Mouse (Mus musculus): ENCODE data around the gene Inpp5a.
"Not testable (repeated sequence)": the region's sequence is repeated elsewhere in the genome, so short reads cannot be mapped to it uniquely, and the experiment has no call there.

Inpp5a gene

GRCm38 (mm10) chr7:139399977-139400685 is 11.2 kb downstream of the Inpp5a start:
- peak; percentile 54 for DNase-seq (ENCODE audit: low read depth, low spot score)

GRCm38 (mm10) chr7:139400926-139401325 is 12.0 kb downstream of the Inpp5a start:
- peak; percentile 24 for DNase-seq (ENCODE audit: low read depth, low spot score)

- no peak for DNase-seq (ENCODE audit: low read depth, low spot score)
Observed at GRCm38 (mm10) chr7:139401791-139402190, 12.9 kb downstream of the Inpp5a start.

- DNase-seq (ENCODE audit: low read depth, low spot score): no peak
Observed at GRCm38 (mm10) chr7:139402721-139403120, 13.8 kb downstream of the Inpp5a start.

- no peak for DNase-seq (ENCODE audit: low read depth, low spot score)
Observed at GRCm38 (mm10) chr7:139406581-139406980, 17.7 kb downstream of the Inpp5a start.

- DNase-seq (ENCODE audit: low read depth, low spot score): no peak
Observed at GRCm38 (mm10) chr7:139407966-139408365, 19.1 kb downstream of the Inpp5a start.

- no peak for DNase-seq (ENCODE audit: low read depth, low spot score)
Observed at GRCm38 (mm10) chr7:139409903-139410302, 21.0 kb downstream of the Inpp5a start.

GRCm38 (mm10) chr7:139412223-139412950 is 23.5 kb downstream of the Inpp5a start:
- peak; percentile 46 for DNase-seq (ENCODE audit: low read depth, low spot score)

GRCm38 (mm10) chr7:139413400-139413799 is 24.5 kb downstream of the Inpp5a start:
- DNase-seq (ENCODE audit: low read depth, low spot score): no peak

- DNase-seq (ENCODE audit: low read depth, low spot score): no peak
Observed at GRCm38 (mm10) chr7:139415616-139416225, 26.8 kb downstream of the Inpp5a start.

- DNase-seq (ENCODE audit: low read depth, low spot score): no peak
Observed at GRCm38 (mm10) chr7:139418371-139418770, 29.5 kb downstream of the Inpp5a start.

- DNase-seq (ENCODE audit: low read depth, low spot score): no peak
Observed at GRCm38 (mm10) chr7:139422827-139423226, 33.9 kb downstream of the Inpp5a start.

GRCm38 (mm10) chr7:139434095-139434830 is 45.4 kb downstream of the Inpp5a start:
- no peak for DNase-seq (ENCODE audit: low read depth, low spot score)

- DNase-seq (ENCODE audit: low read depth, low spot score): not testable (repeated sequence)
Observed at GRCm38 (mm10) chr7:139434931-139435330, 46.0 kb downstream of the Inpp5a start.

- no peak for DNase-seq (ENCODE audit: low read depth, low spot score)
Observed at GRCm38 (mm10) chr7:139435749-139436148, 46.8 kb downstream of the Inpp5a start.

GRCm38 (mm10) chr7:139436951-139437350 is 48.0 kb downstream of the Inpp5a start:
- no peak for DNase-seq (ENCODE audit: low read depth, low spot score)

- DNase-seq (ENCODE audit: low read depth, low spot score): no peak
Observed at GRCm38 (mm10) chr7:139437471-139437870, 48.6 kb downstream of the Inpp5a start.

- no peak for DNase-seq (ENCODE audit: low read depth, low spot score)
Observed at GRCm38 (mm10) chr7:139437926-139438600, 49.2 kb downstream of the Inpp5a start.

GRCm38 (mm10) chr7:139438601-139438945 is 49.7 kb downstream of the Inpp5a start:
- DNase-seq (ENCODE audit: low read depth, low spot score): no peak

GRCm38 (mm10) chr7:139439031-139439430 is 50.1 kb downstream of the Inpp5a start:
- no peak for DNase-seq (ENCODE audit: low read depth, low spot score)

Measured in CD4-positive helper T cell, adult 2 months (primary cell).